In the genomic region with DNA sequence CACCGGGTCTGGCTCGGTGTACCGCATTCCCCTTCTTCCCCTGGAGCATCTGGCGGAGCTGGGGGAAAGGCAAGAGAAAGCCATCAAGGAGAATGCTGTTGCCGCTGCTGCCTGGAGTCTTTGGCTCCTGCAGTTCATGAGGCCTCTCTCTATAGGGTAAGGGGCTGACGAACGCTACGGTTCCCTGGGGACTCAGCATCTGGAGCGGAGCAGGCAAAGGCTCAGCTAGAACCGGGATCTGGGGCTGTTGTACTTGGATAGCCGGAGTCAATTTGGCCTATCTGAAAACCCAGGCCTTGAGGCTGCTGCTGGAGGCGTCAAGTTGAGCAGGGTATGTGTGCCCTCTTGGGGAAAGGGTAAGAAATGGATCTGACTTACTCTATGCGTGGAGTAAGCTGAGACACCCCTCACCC, we compare ENCODE assay signal across 10 mouse cellular contexts. TPM values are rescaled to one million over a fixed set of nuclear protein-coding genes. Genes with fewer than 3 reads are reported as not detected.
DNase-seq lines count a peak whose midpoint lies in the region; ATAC-seq lines count a peak whose summit lies in the region.
"Had no signal": no experiment of that assay in that cellular context is flagged by ENCODE, and none has a peak within 500 bp of the region (broad histone marks: within the 10 kb centered on the region; RNA-seq: fewer than 3 reads in every experiment).

No protein-coding gene starts in this region.

- no peak for DNase-seq in heart, postnatal 10 days
- peak; percentile 72 for DNase-seq in MN1 (ENCODE audit: low spot score)
- DNase-seq in cerebellum, adult 9-11 months, result no peak
- no peak for DNase-seq in cerebellum, postnatal 36 days
- DNase-seq in gastrocnemius, postnatal 14 days, result no peak

- H3K27ac ChIP-seq in heart, embryonic 14.5 days (replicated peaks in 1 of 2; ENCODE audit: control insufficient read depth in 1 of 2, insufficient read depth in 1 of 2, low read depth in 2 of 2, low read length in 2 of 2), result peak overlapping the region in 1 of 2 experiments; percentile 46; a peak in 1 of 4 replicates
- peak overlapping the region; percentile 78 for H3K27ac ChIP-seq in hindbrain, embryonic 13.5 days
- peak overlapping the region; percentile 81 for H3K27ac ChIP-seq in midbrain, embryonic 15.5 days

- H3K4me1 ChIP-seq in heart, embryonic 14.5 days (ENCODE audit: control insufficient read depth in 2 of 2, insufficient read depth in 2 of 2, low read length in 2 of 2), result peaks cover 14 to 35% of the 10 kb centered on the region in 2 experiments
- H3K4me1 ChIP-seq in hindbrain, embryonic 13.5 days (replicated peaks), result peaks cover 48% of the 10 kb centered on the region
- peaks cover 29% of the 10 kb centered on the region for H3K4me1 ChIP-seq in midbrain, embryonic 15.5 days

- no peaks in the 10 kb centered on the region for H3K9me3 ChIP-seq in heart, embryonic 14.5 days (ENCODE audit: control insufficient read depth, low read length)
- H3K9me3 ChIP-seq in hindbrain, embryonic 13.5 days, result no peaks in the 10 kb centered on the region
- H3K9me3 ChIP-seq in midbrain, embryonic 15.5 days, result no peaks in the 10 kb centered on the region

- intact Hi-C loops in heart, postnatal 10 days (cut with DNase I), result no loop called here
- intact Hi-C loops in gastrocnemius, postnatal 14 days (cut with DNase I; ENCODE audit: low total_unique reads), result no loop called here

- H3K27me3 ChIP-seq in heart, embryonic 14.5 days (ENCODE audit: control insufficient read depth, insufficient read depth, low read length), result peaks cover 56% of the 10 kb centered on the region
- peaks cover 95% of the 10 kb centered on the region for H3K27me3 ChIP-seq in hindbrain, embryonic 13.5 days
- H3K27me3 ChIP-seq in midbrain, embryonic 15.5 days (replicated peaks), result peaks cover 46% of the 10 kb centered on the region
- H3K27me3 ChIP-seq: CH12.LX had no signal

- ATAC-seq in heart, embryonic 14.5 days (ENCODE audit: insufficient number of reproducible peaks, insufficient read depth, low FRiP score, low read depth), result no peak
- 0 out of 2 replicates have a peak, but pooled peaks have one; percentile 28 for ATAC-seq in hindbrain, embryonic 13.5 days (ENCODE audit: low FRiP score)
- ATAC-seq in midbrain, embryonic 15.5 days (replicated peaks), result peak; percentile 17

- H3K9ac ChIP-seq in heart, embryonic 14.5 days (ENCODE audit: low read length), result peak overlapping the region; percentile 54
- H3K9ac ChIP-seq in hindbrain, embryonic 13.5 days, result peak overlapping the region; percentile 66
- H3K9ac ChIP-seq in midbrain, embryonic 15.5 days, result peak overlapping the region; percentile 41

- H3K4me2 ChIP-seq in heart, embryonic 14.5 days (ENCODE audit: low read length), result peak overlapping the region; percentile 95
- H3K4me2 ChIP-seq in hindbrain, embryonic 13.5 days, result peak overlapping the region; percentile 61
- peak overlapping the region; percentile 67 for H3K4me2 ChIP-seq in midbrain, embryonic 15.5 days

- peak overlapping the region; percentile 38 to 55 for H3K4me3 ChIP-seq in heart, embryonic 14.5 days (ENCODE audit: control insufficient read depth in 1 of 2, insufficient read depth in 1 of 2, low read depth in 1 of 2, low read length in 2 of 2)
- peak overlapping the region; percentile 41 for H3K4me3 ChIP-seq in hindbrain, embryonic 13.5 days
- peak overlapping the region; percentile 43 for H3K4me3 ChIP-seq in midbrain, embryonic 15.5 days

- no peaks in the 10 kb centered on the region for H3K36me3 ChIP-seq in heart, embryonic 14.5 days (ENCODE audit: control insufficient read depth, insufficient read depth, low read length)
- no peaks in the 10 kb centered on the region for H3K36me3 ChIP-seq in hindbrain, embryonic 13.5 days
- no peaks in the 10 kb centered on the region for H3K36me3 ChIP-seq in midbrain, embryonic 15.5 days (replicated peaks)

- WGBS in heart, embryonic 14.5 days, result 2% methylated on average over 12 of the region's 13 CpGs
- under 1% methylated on average over 13 of the region's 13 CpGs for WGBS in hindbrain, embryonic 13.5 days
- 2% methylated on average over 13 of the region's 13 CpGs for WGBS in midbrain, embryonic 15.5 days

RNA-seq across cellular contexts. Expression of a gene that starts 0.6 kb away (rescaled TPM):
- polyA plus RNA-seq in heart, embryonic 14.5 days (2014; fragmentation: Nextera tagmentation; extraction: Ambion mirVana), result 0.57 TPM in 1 of 2 replicates, not detected in the other
- not detected for total RNA-seq in heart, postnatal 10 days (2021)
- 1.1 and 2.5 TPM in 2 replicates for polyA plus RNA-seq in hindbrain, embryonic 13.5 days (2015; fragmentation: Nextera tagmentation; extraction: Ambion mirVana)
- 1.3 and 2.2 TPM in 2 replicates for polyA plus RNA-seq in midbrain, embryonic 15.5 days (2015; fragmentation: Nextera tagmentation; extraction: Ambion mirVana)
- not detected for total RNA-seq in gastrocnemius, postnatal 14 days (2021)
- total RNA-seq: CH12.LX; common myeloid progenitor, adult 5-6 weeks had no signal

RNA-seq across cellular contexts. Expression of a gene that starts 7.7 kb away (rescaled TPM):
- polyA plus RNA-seq in heart, embryonic 14.5 days (2014; fragmentation: Nextera tagmentation; extraction: Ambion mirVana), result not detected in 2 replicates
- total RNA-seq in heart, postnatal 10 days (2021), result not detected
- polyA plus RNA-seq in hindbrain, embryonic 13.5 days (2015; fragmentation: Nextera tagmentation; extraction: Ambion mirVana), result 1.4 and 2.7 TPM in 2 replicates
- 4.0 and 4.8 TPM in 2 replicates for polyA plus RNA-seq in midbrain, embryonic 15.5 days (2015; fragmentation: Nextera tagmentation; extraction: Ambion mirVana)
- not detected for total RNA-seq in gastrocnemius, postnatal 14 days (2021)
- total RNA-seq: common myeloid progenitor, adult 5-6 weeks had no signal

RNA-seq across cellular contexts. Expression of a gene that starts 8.2 kb away (rescaled TPM):
- 2.4 and 3.1 TPM in 2 replicates for polyA plus RNA-seq in heart, embryonic 14.5 days (2014; fragmentation: Nextera tagmentation; extraction: Ambion mirVana)
- under 1 TPM; 0.86 to 0.92 TPM for total RNA-seq in heart, postnatal 10 days (2021)
- 32.3 and 59.4 TPM in 2 replicates for polyA plus RNA-seq in hindbrain, embryonic 13.5 days (2015; fragmentation: Nextera tagmentation; extraction: Ambion mirVana)
- 99.1 and 116 TPM in 2 replicates for polyA plus RNA-seq in midbrain, embryonic 15.5 days (2015; fragmentation: Nextera tagmentation; extraction: Ambion mirVana)
- under 1 TPM; 0.31 to 0.55 TPM for total RNA-seq in gastrocnemius, postnatal 14 days (2021)
